Mouse (Mus musculus): ENCODE data around the gene Gm17334. TPM values are rescaled to one million over a fixed set of nuclear protein-coding genes. Genes with fewer than 3 reads are reported as not detected.

Gene Gm17334
- polyA plus RNA-seq, 1 experiment from 2014 or later = not detected

DNA sequence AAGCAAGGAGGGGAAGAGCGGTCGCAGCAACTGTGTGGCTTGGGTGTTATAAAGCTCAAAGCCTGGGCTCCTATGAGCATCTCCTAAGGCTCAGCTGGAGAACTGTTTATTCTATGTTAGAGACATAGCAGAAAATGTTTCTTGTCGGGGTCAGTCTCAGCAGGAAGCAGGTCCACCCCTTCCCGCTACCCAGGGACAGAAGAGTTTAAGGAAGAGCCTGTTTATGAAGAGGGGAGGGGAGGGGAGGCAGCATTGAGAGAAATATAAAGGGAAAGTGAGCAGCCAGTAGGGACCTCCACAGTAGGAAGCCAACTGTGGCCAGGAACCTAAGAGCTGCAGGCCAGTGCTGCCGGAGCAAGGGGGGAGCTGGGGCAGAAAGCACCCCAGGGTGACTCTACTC, 36.4 kb upstream of the Gm17334 start:
- Histone ChIP-seq H3K27me3 (ENCODE audit: low read depth, poor library complexity, severe bottlenecking) (no peaks in the 10 kb centered on the region), H3K9me3 (replicated peaks) (no peaks in the 10 kb centered on the region), H3K36me3 (no peaks in the 10 kb centered on the region), H3K4me1 (no peaks in the 10 kb centered on the region), H3K27ac (replicated peaks) (no peak overlapping the region), H3K4me3 (no peak overlapping the region)
- 47% methylated on average over 5 of the region's 5 CpGs for WGBS
- no peak for DNase-seq (ENCODE audit: low spot score)

GRCm38 (mm10) chr11:53805786-53806185, 32.8 kb upstream of the Gm17334 start:
- Histone ChIP-seq H3K27ac (replicated peaks) (no peak overlapping the region), H3K4me3 (no peak overlapping the region), H3K4me1 (no peaks in the 10 kb centered on the region), H3K36me3 (no peaks in the 10 kb centered on the region), H3K9me3 (replicated peaks) (no peaks in the 10 kb centered on the region), H3K27me3 (ENCODE audit: low read depth, poor library complexity, severe bottlenecking) (no peaks in the 10 kb centered on the region)
- 70% methylated on average over 9 of the region's 9 CpGs for WGBS
- DNase-seq (ENCODE audit: low spot score) = no peak

- no peaks in the 10 kb centered on the region for H3K9me3 ChIP-seq (replicated peaks)
- H3K4me3 ChIP-seq = no peak overlapping the region
- WGBS = 87% methylated on average over 14 of the region's 14 CpGs
- no peak for DNase-seq (ENCODE audit: low spot score)
- H3K27ac ChIP-seq (replicated peaks) = no peak overlapping the region
- no peaks in the 10 kb centered on the region for H3K27me3 ChIP-seq (ENCODE audit: low read depth, poor library complexity, severe bottlenecking)
- H3K36me3 ChIP-seq = no peaks in the 10 kb centered on the region
- no peaks in the 10 kb centered on the region for H3K4me1 ChIP-seq
Observed at GRCm38 (mm10) chr11:53804569-53805344, 31.8 kb upstream of the Gm17334 start.

GRCm38 (mm10) chr11:53803494-53803893, 30.5 kb upstream of the Gm17334 start:
- no peak overlapping the region for H3K27ac ChIP-seq (replicated peaks)
- 88% methylated on average over 6 of the region's 6 CpGs for WGBS
- no peaks in the 10 kb centered on the region for H3K4me1 ChIP-seq
- H3K36me3 ChIP-seq = no peaks in the 10 kb centered on the region
- no peaks in the 10 kb centered on the region for H3K27me3 ChIP-seq (ENCODE audit: low read depth, poor library complexity, severe bottlenecking)
- H3K4me3 ChIP-seq = no peak overlapping the region
- H3K9me3 ChIP-seq (replicated peaks) = no peaks in the 10 kb centered on the region
- no peak for DNase-seq (ENCODE audit: low spot score)

DNA sequence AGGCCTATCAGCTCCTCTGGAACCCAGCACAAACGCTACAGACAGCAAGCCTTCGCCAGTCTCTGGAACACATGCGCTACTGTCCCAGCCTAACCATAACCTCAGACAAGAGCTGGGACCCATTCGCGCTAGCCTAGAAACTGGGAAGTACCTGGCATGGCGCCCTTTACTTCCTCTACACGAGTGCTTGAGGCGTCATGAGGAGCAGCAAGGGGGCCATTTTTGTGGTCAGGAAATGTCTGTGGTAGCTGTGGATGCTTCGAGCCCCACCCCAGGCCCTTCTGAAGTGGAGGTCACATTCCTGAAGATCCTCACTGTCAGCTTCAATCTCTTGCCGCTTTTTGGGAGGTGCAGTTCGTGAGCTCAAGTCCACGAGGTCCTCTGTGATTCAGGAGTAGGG, 30.1 kb upstream of the Gm17334 start:
- DNase-seq (ENCODE audit: low spot score) = no peak
- Histone ChIP-seq H3K36me3 (no peaks in the 10 kb centered on the region), H3K27ac (replicated peaks) (no peak overlapping the region), H3K4me3 (no peak overlapping the region), H3K4me1 (peaks cover under 1% of the 10 kb centered on the region; the same call in 1 of the 2 replicates), H3K27me3 (ENCODE audit: low read depth, poor library complexity, severe bottlenecking) (no peaks in the 10 kb centered on the region), H3K9me3 (replicated peaks) (no peaks in the 10 kb centered on the region)
- 85% methylated on average over 12 of the region's 12 CpGs for WGBS

DNA sequence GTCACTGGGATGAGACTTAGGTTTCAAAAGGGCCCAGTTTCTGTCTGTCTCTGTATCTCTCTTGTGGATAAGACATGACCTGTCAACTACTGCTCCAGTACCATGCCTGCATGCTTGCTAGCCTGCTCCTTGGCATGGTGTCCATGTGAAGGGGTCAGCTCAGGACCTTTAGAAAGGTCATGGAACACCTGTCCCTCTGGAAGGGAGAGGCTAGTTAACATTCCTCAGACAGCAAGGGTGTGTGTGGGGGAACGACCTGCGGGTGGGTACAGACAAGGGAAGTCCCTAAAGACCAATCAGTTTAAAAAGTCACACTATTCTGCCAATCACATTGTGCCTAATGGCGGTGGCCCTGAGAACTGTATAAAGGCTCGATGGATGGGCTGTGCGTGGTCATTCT, 28.0 kb upstream of the Gm17334 start:
- Histone ChIP-seq H3K4me1 (peaks cover 20% of the 10 kb centered on the region), H3K36me3 (no peaks in the 10 kb centered on the region), H3K27ac (replicated peaks) (no peak overlapping the region), H3K27me3 (ENCODE audit: low read depth, poor library complexity, severe bottlenecking) (no peaks in the 10 kb centered on the region), H3K9me3 (replicated peaks) (no peaks in the 10 kb centered on the region), H3K4me3 (no peak overlapping the region)
- DNase-seq (ENCODE audit: low spot score) = no peak
- WGBS = 91% methylated on average over 5 of the region's 5 CpGs

DNA sequence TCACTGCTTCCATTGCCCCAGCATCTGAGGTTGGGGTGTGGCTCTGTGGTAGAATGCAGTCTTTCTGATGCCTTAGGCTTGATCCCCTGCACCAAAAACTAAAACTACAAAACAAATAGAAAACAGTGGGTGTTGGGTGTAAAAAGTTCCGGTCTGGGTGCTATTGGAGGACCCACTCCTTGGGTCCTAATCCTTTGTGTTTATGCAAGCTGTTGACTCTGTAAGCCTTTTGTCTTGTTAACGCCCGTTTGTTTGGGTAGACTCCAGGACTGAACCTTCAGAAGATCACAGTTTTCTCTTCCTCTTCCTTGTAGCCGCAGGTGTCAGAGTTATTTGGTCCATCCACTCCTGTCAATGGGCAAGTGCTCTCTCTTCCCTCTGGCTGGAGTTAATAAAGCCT, 27.0 kb upstream of the Gm17334 start:
- H3K9me3 ChIP-seq (replicated peaks) = no peaks in the 10 kb centered on the region
- H3K27ac ChIP-seq (replicated peaks) = no peak overlapping the region
- H3K36me3 ChIP-seq = no peaks in the 10 kb centered on the region
- H3K4me3 ChIP-seq = no peak overlapping the region
- WGBS = 50% methylated on average over 4 of the region's 4 CpGs
- DNase-seq (ENCODE audit: low spot score) = no peak
- peaks cover 29% of the 10 kb centered on the region for H3K4me1 ChIP-seq
- H3K27me3 ChIP-seq (ENCODE audit: low read depth, poor library complexity, severe bottlenecking) = no peaks in the 10 kb centered on the region

DNA sequence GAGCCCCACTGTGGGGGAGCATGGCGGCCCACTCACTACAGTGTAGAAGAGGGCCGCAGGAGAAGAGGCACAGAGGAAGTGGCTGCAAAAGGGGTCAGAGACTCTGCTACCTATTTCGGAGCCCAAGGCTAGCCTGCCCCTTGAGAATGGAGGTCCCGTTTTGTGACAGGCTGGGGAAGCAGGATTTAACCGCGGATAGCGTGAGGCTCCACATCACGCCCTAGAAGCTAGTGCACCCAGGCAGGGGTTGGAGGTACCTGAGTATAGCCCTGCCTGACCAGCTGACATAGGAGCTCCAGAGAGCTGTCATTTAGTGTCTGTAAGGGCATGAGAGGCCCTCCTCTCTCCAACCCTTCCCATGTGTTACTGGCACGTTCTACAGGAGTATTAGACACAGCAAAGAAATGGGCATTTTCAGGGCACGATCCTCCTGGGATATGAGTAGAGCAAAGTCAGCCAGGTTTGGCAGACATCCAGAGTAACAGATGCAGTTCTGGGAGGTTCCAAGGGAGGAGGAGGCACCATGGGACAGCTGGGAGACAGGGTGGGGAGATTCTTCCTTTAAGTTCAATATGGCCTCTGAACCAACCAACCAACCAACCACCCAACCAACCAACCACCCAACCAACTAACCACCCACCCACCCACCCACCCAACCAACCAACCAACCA, 25.2 kb upstream of the Gm17334 start:
- H3K4me1 ChIP-seq = peaks cover 41% of the 10 kb centered on the region
- no peaks in the 10 kb centered on the region for H3K27me3 ChIP-seq (ENCODE audit: low read depth, poor library complexity, severe bottlenecking)
- WGBS = 90% methylated on average over 10 of the region's 10 CpGs
- no peaks in the 10 kb centered on the region for H3K36me3 ChIP-seq
- no peak overlapping the region for H3K27ac ChIP-seq (replicated peaks)
- no peak for DNase-seq (ENCODE audit: low spot score)
- H3K9me3 ChIP-seq (replicated peaks) = no peaks in the 10 kb centered on the region
- no peak overlapping the region for H3K4me3 ChIP-seq

GRCm38 (mm10) chr11:53797386-53797920, 24.5 kb upstream of the Gm17334 start:
- H3K9me3 ChIP-seq (replicated peaks) = no peaks in the 10 kb centered on the region
- H3K36me3 ChIP-seq = no peaks in the 10 kb centered on the region
- no peaks in the 10 kb centered on the region for H3K27me3 ChIP-seq (ENCODE audit: low read depth, poor library complexity, severe bottlenecking)
- no peak overlapping the region for H3K27ac ChIP-seq (replicated peaks)
- 51% methylated on average over 6 of the region's 6 CpGs for WGBS
- no peak overlapping the region for H3K4me3 ChIP-seq
- peaks cover 41% of the 10 kb centered on the region for H3K4me1 ChIP-seq
- no peak for DNase-seq (ENCODE audit: low spot score)

DNA sequence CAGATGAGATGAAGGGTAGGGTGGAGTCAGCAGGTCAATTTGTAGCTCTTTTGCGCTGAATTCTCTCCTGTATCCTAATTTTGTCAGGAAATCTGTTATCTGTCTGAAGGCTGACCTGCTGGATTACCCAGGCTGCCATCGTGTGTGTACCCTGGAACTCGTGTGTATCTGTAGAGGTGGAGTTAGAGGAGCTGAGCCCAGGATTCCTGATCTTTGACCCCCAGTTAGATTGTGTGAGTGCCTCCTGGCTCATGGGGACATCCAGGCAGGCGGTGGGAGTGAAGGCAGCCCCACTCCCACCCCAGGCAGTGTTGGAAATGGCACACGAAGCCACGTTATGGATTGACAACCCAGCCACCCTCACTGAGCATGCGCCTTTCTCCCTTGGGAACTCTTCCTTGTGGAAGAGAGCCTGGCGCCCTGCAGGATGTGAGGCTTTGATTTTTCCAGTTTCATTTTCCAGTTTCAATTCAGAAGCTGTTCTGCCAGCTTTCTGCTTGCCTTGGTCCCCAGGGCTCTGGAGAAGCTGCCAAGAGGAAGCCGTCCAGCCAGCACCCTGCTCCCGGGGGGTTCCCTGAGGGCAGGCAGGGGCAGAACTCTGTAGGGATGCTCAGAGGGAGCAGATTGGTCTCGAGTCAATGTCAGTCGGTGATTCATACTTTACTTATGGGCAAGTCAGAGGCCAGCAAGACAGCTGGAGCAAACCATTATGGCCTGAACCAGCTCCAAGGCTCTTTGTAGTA, 23.6 kb upstream of the Gm17334 start:
- Histone ChIP-seq H3K4me1 (peaks cover 41% of the 10 kb centered on the region), H3K4me3 (no peak overlapping the region), H3K27ac (replicated peaks) (peak overlapping the region; percentile 23; the same call in 1 of the 2 replicates), H3K9me3 (replicated peaks) (no peaks in the 10 kb centered on the region), H3K36me3 (no peaks in the 10 kb centered on the region), H3K27me3 (ENCODE audit: low read depth, poor library complexity, severe bottlenecking) (no peaks in the 10 kb centered on the region)
- DNase-seq (ENCODE audit: low spot score) = no peak
- 72% methylated on average over 12 of the region's 12 CpGs for WGBS

DNA sequence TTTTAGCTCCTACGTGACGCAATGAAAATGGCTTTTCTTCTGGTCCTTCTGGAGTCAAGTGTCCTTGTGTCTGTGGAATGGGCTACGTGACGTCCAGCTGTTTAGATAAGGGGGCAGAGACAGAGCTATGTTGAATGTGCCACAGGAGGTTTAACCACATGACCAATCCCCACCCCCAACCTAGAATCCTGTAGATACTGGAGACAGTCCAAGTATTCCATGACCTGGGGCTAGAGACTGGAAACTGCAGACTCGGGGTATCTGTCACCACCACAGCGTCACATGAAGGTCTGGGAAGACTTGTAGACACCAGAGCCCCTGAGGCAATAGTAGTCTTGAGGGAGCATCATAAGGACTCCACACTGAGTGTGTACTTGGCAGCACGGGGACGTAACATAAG, 22.8 kb upstream of the Gm17334 start:
- no peak overlapping the region for H3K4me3 ChIP-seq
- no peaks in the 10 kb centered on the region for H3K36me3 ChIP-seq
- no peaks in the 10 kb centered on the region for H3K9me3 ChIP-seq (replicated peaks)
- H3K27me3 ChIP-seq (ENCODE audit: low read depth, poor library complexity, severe bottlenecking) = no peaks in the 10 kb centered on the region
- WGBS = 85% methylated on average over 8 of the region's 8 CpGs
- peaks cover 41% of the 10 kb centered on the region for H3K4me1 ChIP-seq
- no peak for DNase-seq (ENCODE audit: low spot score)
- H3K27ac ChIP-seq (replicated peaks) = 0 out of 2 replicates have a peak overlapping the region, but pooled peaks have one; percentile 30

DNA sequence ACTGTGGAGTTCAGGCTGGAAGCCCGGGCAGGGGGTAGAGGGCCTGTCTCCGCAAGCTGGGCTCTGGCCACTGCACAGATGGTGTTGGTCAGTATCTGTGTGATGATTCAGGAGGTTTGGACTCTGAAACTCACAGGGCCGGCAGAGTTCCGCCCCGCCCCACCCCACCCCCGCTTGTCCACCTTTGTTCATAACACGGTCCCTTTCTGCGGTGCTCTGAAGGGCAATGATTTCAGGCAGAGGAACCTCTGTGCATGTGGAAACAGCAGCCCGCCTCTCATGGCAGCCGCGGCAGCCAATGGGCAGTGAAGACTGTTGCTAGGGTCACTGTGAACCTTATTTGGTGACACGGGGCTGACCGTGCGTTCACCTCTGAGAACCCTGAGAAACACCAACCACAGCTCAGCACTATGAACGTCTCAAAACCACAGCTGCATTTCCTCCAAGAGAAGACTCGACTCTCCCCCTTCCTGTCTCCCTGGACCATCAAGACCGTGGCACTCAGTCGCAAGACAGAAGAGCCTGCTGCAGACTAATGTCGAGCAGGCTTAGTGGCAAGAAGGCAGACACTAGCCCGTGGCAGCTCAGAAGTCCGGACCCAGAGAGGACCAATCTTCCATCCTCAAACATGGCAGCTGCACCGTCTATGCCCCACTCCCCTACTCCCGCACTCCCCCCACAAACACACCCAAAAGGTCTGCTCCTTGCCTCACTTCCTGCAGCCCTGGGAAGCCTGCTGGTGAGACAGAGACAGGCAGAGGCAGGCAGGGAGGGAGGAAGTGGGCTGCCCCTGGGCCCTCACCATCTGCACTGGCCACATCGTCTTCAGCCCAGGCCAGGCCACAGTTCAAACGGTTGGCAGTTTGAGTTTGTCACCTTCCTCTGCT, 21.9 kb upstream of the Gm17334 start:
- peak; percentile 15 for DNase-seq (ENCODE audit: low spot score)
- no peaks in the 10 kb centered on the region for H3K9me3 ChIP-seq (replicated peaks)
- WGBS = 75% methylated on average over 25 of the region's 25 CpGs
- peak overlapping the region; percentile 30; the same call in 1 of the 2 replicates for H3K27ac ChIP-seq (replicated peaks)
- no peak overlapping the region for H3K4me3 ChIP-seq
- H3K4me1 ChIP-seq = peaks cover 41% of the 10 kb centered on the region
- H3K27me3 ChIP-seq (ENCODE audit: low read depth, poor library complexity, severe bottlenecking) = no peaks in the 10 kb centered on the region
- H3K36me3 ChIP-seq = no peaks in the 10 kb centered on the region
